Mouse (Mus musculus) urinary bladder, adult 2 months (tissue): Measurements from ENCODE around the gene Hoxa13. TPM values are rescaled to one million over a fixed set of nuclear protein-coding genes. Genes with fewer than 3 reads are reported as not detected.

Experiments
- DNase-seq: peaks from one replicate; pipeline ENCODE4 v3.0.0; 2022; ENCODE audit warnings: low spot score
- polyA plus RNA-seq: library from polyadenylated mRNA; depleted of rRNA; stranded (reverse); fragments of >200 nt; gene quantifications from 2 replicates; pipeline ENCODE4 v1.2.3, GENCODE M21; 2012; rRNA removed

The Hoxa13 gene
- polyA plus RNA-seq, result 32.5 and 40.7 TPM in 2 replicates

- peak; percentile 67 for DNase-seq
Observed at GRCm38 (mm10) chr6:52260654-52261575, at the start of gene Hoxa13. Gene Hoxa13 (minus strand): TSS chr6:52260880.

- DNase-seq, result no peak
Observed at GRCm38 (mm10) chr6:52310366-52310765, 49.7 kb upstream of the Hoxa13 start.

GRCm38 (mm10) chr6:52309766-52310165, 49.1 kb upstream of the Hoxa13 start:
- no peak for DNase-seq

GRCm38 (mm10) chr6:52305877-52306389, 45.3 kb upstream of the Hoxa13 start:
- DNase-seq, result peak; percentile 61

GRCm38 (mm10) chr6:52303426-52303825, 42.7 kb upstream of the Hoxa13 start:
- DNase-seq, result no peak

- DNase-seq, result no peak
Observed at GRCm38 (mm10) chr6:52300806-52301205, 40.1 kb upstream of the Hoxa13 start.

- no peak for DNase-seq
Observed at GRCm38 (mm10) chr6:52298511-52298910, 37.8 kb upstream of the Hoxa13 start.

- DNase-seq, result no peak
Observed at GRCm38 (mm10) chr6:52294616-52295015, 33.9 kb upstream of the Hoxa13 start.

- no peak for DNase-seq
Observed at GRCm38 (mm10) chr6:52292328-52292727, 31.6 kb upstream of the Hoxa13 start.

GRCm38 (mm10) chr6:52291021-52291860, 30.6 kb upstream of the Hoxa13 start:
- DNase-seq, result no peak

GRCm38 (mm10) chr6:52290186-52290585, 29.5 kb upstream of the Hoxa13 start:
- DNase-seq, result no peak

GRCm38 (mm10) chr6:52283896-52284295, 23.2 kb upstream of the Hoxa13 start:
- no peak for DNase-seq

GRCm38 (mm10) chr6:52281084-52281483, 20.4 kb upstream of the Hoxa13 start:
- no peak for DNase-seq

- no peak for DNase-seq
Observed at GRCm38 (mm10) chr6:52276920-52277319, 16.2 kb upstream of the Hoxa13 start.

GRCm38 (mm10) chr6:52276382-52276781, 15.7 kb upstream of the Hoxa13 start:
- no peak for DNase-seq

- DNase-seq, result no peak
Observed at GRCm38 (mm10) chr6:52275563-52276280, 15.0 kb upstream of the Hoxa13 start.

GRCm38 (mm10) chr6:52274576-52274975, 13.9 kb upstream of the Hoxa13 start:
- no peak for DNase-seq

- DNase-seq, result no peak
Observed at GRCm38 (mm10) chr6:52273656-52274280, 13.1 kb upstream of the Hoxa13 start.

- no peak for DNase-seq
Observed at GRCm38 (mm10) chr6:52272766-52273655, 12.3 kb upstream of the Hoxa13 start.
